Mouse (Mus musculus) brain, adult 2 months (tissue): ENCODE data around the gene Stag3.

Experiments used
- DNase-seq: peaks from one replicate; pipeline ENCODE4 v3.0.0; 2011; ENCODE audit warnings: low read depth, low spot score

The Stag3 gene

GRCm38 (mm10) chr5:138267114-138267513 is 12.9 kb upstream of the Stag3 start:
- DNase-seq: no peak

- peak; percentile 51 for DNase-seq
Observed at GRCm38 (mm10) chr5:138268980-138269379, 11.1 kb upstream of the Stag3 start.

- no peak for DNase-seq
Observed at GRCm38 (mm10) chr5:138271232-138271631, 8.8 kb upstream of the Stag3 start.

GRCm38 (mm10) chr5:138272409-138272923 is 7.6 kb upstream of the Stag3 start, which contains the start of gene Gal3st4:
Gene Gal3st4 (minus strand): TSS chr5:138272840.
- DNase-seq: no peak

GRCm38 (mm10) chr5:138274186-138274585 is 5.9 kb upstream of the Stag3 start:
- DNase-seq: no peak

GRCm38 (mm10) chr5:138275216-138276050 is 4.6 kb upstream of the Stag3 start:
- DNase-seq: no peak

GRCm38 (mm10) chr5:138277994-138278393 is 2.0 kb upstream of the Stag3 start:
- DNase-seq: no peak

GRCm38 (mm10) chr5:138280425-138280768 is 357 bp downstream of the Stag3 start:
- no peak for DNase-seq

- no peak for DNase-seq
Observed at GRCm38 (mm10) chr5:138280829-138281228, 789 bp downstream of the Stag3 start.

- DNase-seq: no peak
Observed at GRCm38 (mm10) chr5:138281798-138282197, 1.8 kb downstream of the Stag3 start.

GRCm38 (mm10) chr5:138283540-138283939 is 3.5 kb downstream of the Stag3 start:
- DNase-seq: no peak

- DNase-seq: no peak
Observed at GRCm38 (mm10) chr5:138287861-138288260, 7.8 kb downstream of the Stag3 start.

GRCm38 (mm10) chr5:138291638-138292037 is 11.6 kb downstream of the Stag3 start:
- no peak for DNase-seq

- no peak for DNase-seq
Observed at GRCm38 (mm10) chr5:138294158-138294557, 14.1 kb downstream of the Stag3 start.

- DNase-seq: no peak
Observed at GRCm38 (mm10) chr5:138299613-138300012, 19.6 kb downstream of the Stag3 start.

- DNase-seq: no peak
Observed at GRCm38 (mm10) chr5:138312795-138313194, 32.8 kb downstream of the Stag3 start.

GRCm38 (mm10) chr5:138341661-138342060 is 61.6 kb downstream of the Stag3 start, which contains the start of gene Pvrig:
Gene Pvrig (plus strand): TSS chr5:138341961.
- no peak for DNase-seq

GRCm38 (mm10) chr5:138343216-138343615 is 63.2 kb downstream of the Stag3 start:
- no peak for DNase-seq
